Mouse (Mus musculus) midbrain, embryonic 13.5 days (tissue): ENCODE measurements around the gene Olfr539. TPM values are rescaled to one million over a fixed set of nuclear protein-coding genes. Genes with fewer than 3 reads are reported as not detected.

Experiments
- ATAC-seq: fragments of 200-750 bp; cut with Nextera tagmentation; 2 replicates; pipeline ENCODE4 v1.8.0; 2017; ENCODE audit warnings: mild to moderate bottlenecking, moderate TSS enrichment, moderate library complexity
- H3K27ac ChIP-seq: fragments of 300-500 bp; sonication (generic); 2 replicates; pipeline ENCODE4 v1.5.1; 2015; ENCODE audit warnings: inconsistent platforms, mild to moderate bottlenecking, moderate library complexity
- H3K27me3 ChIP-seq: fragments of 300-500 bp; sonication (generic); 2 replicates; pipeline ENCODE4 v1.6.1; 2015; ENCODE audit warnings: mild to moderate bottlenecking, inconsistent platforms
- H3K36me3 ChIP-seq: fragments of 300-500 bp; sonication (generic); 2 replicates; pipeline ENCODE4 v1.6.1; 2015; ENCODE audit warnings: mild to moderate bottlenecking, inconsistent platforms
- H3K4me1 ChIP-seq: fragments of 300-500 bp; sonication (generic); replicated peaks from 2 replicates; pipeline ENCODE4 v1.6.1; 2015; ENCODE audit warnings: inconsistent platforms
- H3K4me2 ChIP-seq: fragments of 300-500 bp; sonication (generic); replicated peaks from 2 replicates; pipeline ENCODE4 v1.6.1; 2015; ENCODE audit warnings: moderate library complexity, mild to moderate bottlenecking, inconsistent platforms
- H3K4me3 ChIP-seq: fragments of 300-500 bp; sonication (generic); replicated peaks from 2 replicates; pipeline ENCODE4 v1.5.1; 2015; ENCODE audit warnings: mild to moderate bottlenecking, inconsistent platforms
- H3K9ac ChIP-seq: fragments of 300-500 bp; sonication (generic); replicated peaks from 2 replicates; pipeline ENCODE4 v1.6.1; 2015; ENCODE audit warnings: mild to moderate bottlenecking, inconsistent platforms
- H3K9me3 ChIP-seq: fragments of 300-500 bp; sonication (generic); 2 replicates; pipeline ENCODE4 v1.6.1; 2016; ENCODE audit warnings: mild to moderate bottlenecking, inconsistent platforms
- WGBS: fragments of 180-500 bp; shearing (Covaris S2); methylation state at CpG from one replicate; pipeline ENCODE4 v1.1.7; 2015; 5-methylcytosine and 5-hydroxymethylcytosine counted together
- polyA plus RNA-seq: library from polyadenylated mRNA; unstranded; fragments of >200 nt; fragmentation: Nextera tagmentation; extraction: Ambion mirVana; gene quantifications from 2 replicates; pipeline ENCODE4 v1.2.1, GENCODE M21; 2015

Olfr539 gene
- polyA plus RNA-seq, 1 experiment from 2014 or later, result 0.01 TPM

- no peak overlapping the region for H3K4me3 ChIP-seq
- H3K4me1 ChIP-seq, result no peaks in the 10 kb centered on the region
- no peaks in the 10 kb centered on the region for H3K27me3 ChIP-seq
- H3K4me2 ChIP-seq, result no peak overlapping the region
- no peak overlapping the region for H3K9ac ChIP-seq
- WGBS, result 84% methylated on average over 6 of the region's 6 CpGs
- no peaks in the 10 kb centered on the region for H3K36me3 ChIP-seq
- peaks cover 2% of the 10 kb centered on the region; the same call in 1 of the 2 replicates for H3K9me3 ChIP-seq
- no peak overlapping the region for H3K27ac ChIP-seq
- no peak for ATAC-seq
These were observed 61.4 kb downstream of the Olfr539 start for GRCm38 (mm10) chr7:140721095-140721494.

DNA sequence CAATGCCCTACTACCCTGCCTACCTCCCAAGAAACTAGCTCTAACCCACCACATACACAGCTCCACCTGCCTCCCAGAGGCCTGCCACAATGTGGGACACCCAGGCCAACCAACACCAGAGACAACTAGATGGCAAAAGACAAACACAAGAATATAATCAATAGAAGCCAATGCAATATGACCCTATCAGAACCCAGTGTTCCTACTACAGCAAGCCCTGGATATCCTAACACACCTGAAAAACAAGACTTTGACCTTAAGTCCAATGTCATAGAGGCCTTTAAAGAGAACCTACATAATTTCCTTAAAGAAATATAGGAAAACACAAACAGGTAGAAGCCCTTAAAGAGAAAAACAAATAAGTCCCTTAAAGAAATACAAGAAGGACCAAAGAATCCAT is 65.8 kb downstream of the Olfr539 start:
- Histone ChIP-seq H3K4me1 (no peaks in the 10 kb centered on the region), H3K9ac (no peak overlapping the region)

More for the DNA sequence above, 65.8 kb downstream of the Olfr539 start:
- no peak overlapping the region for H3K27ac ChIP-seq
- no peak overlapping the region for H3K4me3 ChIP-seq
- H3K4me2 ChIP-seq, result no peak overlapping the region
- no peak for ATAC-seq
- H3K36me3 ChIP-seq, result no peaks in the 10 kb centered on the region
- peaks cover 2% of the 10 kb centered on the region; the same call in 1 of the 2 replicates for H3K9me3 ChIP-seq
- H3K27me3 ChIP-seq, result no peaks in the 10 kb centered on the region

Other genes with a start within 250 kb of the Olfr539 start
- not detected in 2 replicates for gene Olfr532, start 238.3 kb upstream of the Olfr539 start, polyA plus RNA-seq
- not detected in 2 replicates for gene Olfr533, start 196.6 kb upstream of the Olfr539 start, polyA plus RNA-seq
- not detected in 2 replicates for gene Olfr535, start 175.7 kb upstream of the Olfr539 start, polyA plus RNA-seq
- gene Olfr536, start 152.5 kb upstream of the Olfr539 start, polyA plus RNA-seq, result not detected in 2 replicates
- gene Olfr538, start 92.0 kb upstream of the Olfr539 start, polyA plus RNA-seq, result not detected in 2 replicates
- gene Olfr46, start 58.7 kb upstream of the Olfr539 start, polyA plus RNA-seq, result 0.01 and 0.03 TPM in 2 replicates
- not detected in 2 replicates for gene Olfr61, start 31.0 kb upstream of the Olfr539 start, polyA plus RNA-seq
- not detected in 2 replicates for gene Olfr53, start 13.5 kb upstream of the Olfr539 start, polyA plus RNA-seq
- not detected in 2 replicates for gene Olfr45, start 22.0 kb downstream of the Olfr539 start, polyA plus RNA-seq
- not detected in 2 replicates for gene Olfr541, start 37.3 kb downstream of the Olfr539 start, polyA plus RNA-seq
- gene Cyp2e1, start 103.8 kb downstream of the Olfr539 start, polyA plus RNA-seq, result not detected in 2 replicates
- gene Syce1, start 127.9 kb downstream of the Olfr539 start, polyA plus RNA-seq, result 0.22 and 0.24 TPM in 2 replicates
- 20.4 and 24.4 TPM in 2 replicates for gene Zfp941, start 162.2 kb downstream of the Olfr539 start, polyA plus RNA-seq
- gene Urah, start 175.1 kb downstream of the Olfr539 start, polyA plus RNA-seq, result not detected in 2 replicates
- not detected in 2 replicates for gene Scgb1c1, start 185.6 kb downstream of the Olfr539 start, polyA plus RNA-seq
- gene Odf3, start 187.9 kb downstream of the Olfr539 start, polyA plus RNA-seq, result 0.13 TPM in 1 of 2 replicates, not detected in the other
- not detected in 2 replicates for gene Gm45785, start 196.4 kb downstream of the Olfr539 start, polyA plus RNA-seq
- gene Ric8a, start 197.0 kb downstream of the Olfr539 start, polyA plus RNA-seq, result 89.3 and 98.1 TPM in 2 replicates
- 37.7 and 38.0 TPM in 2 replicates for gene Bet1l, start 197.6 kb downstream of the Olfr539 start, polyA plus RNA-seq
- 287 and 302 TPM in 2 replicates for gene Psmd13, start 222.0 kb downstream of the Olfr539 start, polyA plus RNA-seq
- gene Sirt3, start 222.4 kb downstream of the Olfr539 start, polyA plus RNA-seq, result 40.7 and 42.1 TPM in 2 replicates
- not detected in 2 replicates for gene Cox8b, start 240.5 kb downstream of the Olfr539 start, polyA plus RNA-seq